Mouse (Mus musculus) small intestine, adult 2 months (tissue): ENCODE results near the gene Msi2.

ENCODE experiments used
- CTCF ChIP-seq: fragments of 200-500 bp; IDR thresholded peaks from 2 replicates; pipeline ENCODE4 v1.5.1; 2012; ENCODE audit warnings: low read depth, mild to moderate bottlenecking, control low read depth, inconsistent platforms, low read length, moderate library complexity, mixed read lengths; ENCODE audit not compliant: insufficient replicate concordance, insufficient read length; ENCODE audit errors: extremely low read depth
- POLR2A ChIP-seq: fragments of 200-500 bp; IDR thresholded peaks from 2 replicates; pipeline ENCODE4 v1.6.1; 2012; ENCODE audit warnings: low read depth, mild to moderate bottlenecking, control low read depth, inconsistent platforms, low read length, moderate library complexity

- TF ChIP-seq CTCF = no peak
- TF ChIP-seq POLR2A = no peak
Measured at GRCm38 (mm10) chr11:88583259-88583833, 135.0 kb downstream of the Msi2 start.
